Mouse (Mus musculus) layer of hippocampus, adult 11-12 months (tissue): ENCODE results near the gene Tma7.
A peak's percentile ranks its signal among the peaks of the same experiment; 100 is the strongest.

Experiments used
- DNase-seq: peaks from one replicate; pipeline ENCODE4 v3.0.0; 2022; ENCODE audit warnings: low spot score

The Tma7 gene

DNA sequence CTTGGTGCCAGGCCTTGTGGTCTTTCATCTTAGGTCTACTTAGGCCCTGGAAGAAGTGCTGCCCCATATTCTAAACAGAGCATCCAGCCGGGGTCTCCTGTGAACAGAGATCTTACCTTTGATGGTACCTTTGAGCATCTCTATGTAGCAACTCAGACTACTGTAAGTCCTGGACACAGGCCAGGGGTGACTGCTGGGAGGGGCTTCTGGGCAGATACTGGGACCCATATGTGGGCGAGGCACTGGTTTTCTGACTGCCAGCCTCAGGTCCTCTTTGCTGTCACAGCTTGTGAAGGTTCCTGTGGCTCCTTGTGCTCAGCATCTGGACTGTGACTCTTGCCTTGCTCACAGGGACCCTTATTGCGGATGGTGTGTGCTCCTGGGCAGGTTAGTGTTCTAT is 20.2 kb upstream of the Tma7 start:
- no peak for DNase-seq

DNA sequence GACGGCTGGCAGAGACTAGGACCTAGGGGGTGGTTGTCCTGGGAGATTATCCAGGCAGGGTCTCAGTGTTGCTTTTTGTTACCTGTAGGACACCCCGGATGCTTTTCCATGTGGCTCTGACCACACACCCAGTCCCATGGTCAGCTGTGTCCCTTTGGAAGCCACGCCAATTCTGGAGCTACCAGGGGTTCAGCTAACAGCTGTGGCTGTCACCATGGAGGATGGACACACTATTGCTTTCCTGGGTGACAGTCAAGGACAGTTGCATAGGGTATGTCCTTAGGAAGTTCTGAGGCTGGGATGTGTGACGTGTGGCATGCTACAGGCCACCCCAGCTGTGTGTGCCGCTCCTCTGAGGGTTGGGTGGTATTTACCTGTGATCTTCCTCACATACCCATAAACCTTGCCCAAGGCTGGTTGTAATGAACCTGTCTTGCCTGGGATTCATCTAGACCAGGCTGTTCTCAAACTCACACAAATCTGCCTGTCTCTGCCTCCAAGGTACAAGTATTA is 19.6 kb upstream of the Tma7 start:
- no peak for DNase-seq

DNA sequence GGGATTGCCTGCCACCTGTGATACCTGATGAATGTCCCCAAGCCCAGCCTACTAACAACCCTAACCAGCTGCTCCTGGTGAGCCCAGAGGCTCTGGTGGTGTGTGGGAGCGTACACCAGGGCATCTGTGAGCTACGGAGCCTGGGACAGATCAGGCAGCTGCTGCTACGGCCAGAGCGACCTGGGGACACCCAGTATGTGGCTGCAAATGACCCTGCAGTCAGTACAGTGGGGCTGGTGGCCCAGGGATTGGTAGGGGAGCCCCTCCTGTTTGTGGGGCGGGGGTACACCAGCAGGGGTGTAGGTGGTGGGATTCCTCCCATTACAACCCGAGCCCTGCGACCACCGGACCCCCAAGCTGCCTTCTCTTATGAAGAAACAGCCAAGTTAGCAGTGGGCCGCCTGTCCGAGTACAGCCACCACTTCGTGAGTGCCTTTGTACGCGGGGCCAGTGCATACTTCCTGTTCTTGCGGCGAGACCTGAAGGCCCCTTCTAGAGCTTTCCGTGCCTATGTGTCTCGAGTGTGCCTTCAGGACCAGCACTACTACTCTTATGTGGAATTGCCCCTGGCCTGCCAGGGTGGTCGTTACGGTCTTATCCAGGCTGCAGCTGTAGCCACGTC is 18.0 kb upstream of the Tma7 start:
- no peak for DNase-seq

DNA sequence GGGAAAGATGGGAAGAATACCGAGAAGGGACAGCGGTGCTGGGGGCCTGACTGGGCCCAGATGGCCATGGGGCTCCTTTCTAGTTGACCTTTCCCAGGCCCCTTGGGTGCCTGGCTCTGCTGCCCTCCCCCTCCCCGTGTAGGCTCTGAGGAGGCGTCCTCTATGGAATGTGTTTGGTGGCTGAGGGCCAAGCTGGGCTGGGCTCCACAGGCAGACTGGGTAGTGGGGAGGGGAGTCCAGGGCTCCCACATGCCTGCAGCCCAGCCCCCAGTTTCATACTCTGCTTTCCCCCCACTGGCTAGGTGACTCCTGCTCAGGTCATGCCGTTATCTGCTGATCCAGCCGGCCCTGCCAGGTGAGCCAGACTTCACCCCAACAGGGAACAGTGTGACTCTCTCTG is 16.6 kb upstream of the Tma7 start:
- peak; percentile 51 for DNase-seq

DNA sequence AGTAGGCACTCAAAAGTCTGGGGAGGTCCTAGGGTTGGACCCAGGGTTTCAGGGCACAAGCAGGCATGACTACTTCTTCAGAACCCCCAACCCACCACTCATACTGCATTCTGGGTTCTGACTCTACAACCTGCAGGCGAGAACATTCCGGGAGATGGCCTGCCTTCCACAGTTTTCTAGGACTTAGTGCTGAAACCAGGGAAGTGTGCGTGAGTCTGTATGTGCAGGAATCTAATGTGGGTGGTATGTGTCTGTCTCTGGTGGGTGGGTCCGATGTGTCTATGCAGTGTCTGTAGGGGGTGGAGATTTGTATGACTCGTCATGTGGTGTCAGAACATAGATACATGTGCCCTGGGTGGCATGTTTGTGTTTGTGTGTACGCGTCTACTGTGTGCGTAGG is 16.0 kb upstream of the Tma7 start:
- DNase-seq = no peak

DNA sequence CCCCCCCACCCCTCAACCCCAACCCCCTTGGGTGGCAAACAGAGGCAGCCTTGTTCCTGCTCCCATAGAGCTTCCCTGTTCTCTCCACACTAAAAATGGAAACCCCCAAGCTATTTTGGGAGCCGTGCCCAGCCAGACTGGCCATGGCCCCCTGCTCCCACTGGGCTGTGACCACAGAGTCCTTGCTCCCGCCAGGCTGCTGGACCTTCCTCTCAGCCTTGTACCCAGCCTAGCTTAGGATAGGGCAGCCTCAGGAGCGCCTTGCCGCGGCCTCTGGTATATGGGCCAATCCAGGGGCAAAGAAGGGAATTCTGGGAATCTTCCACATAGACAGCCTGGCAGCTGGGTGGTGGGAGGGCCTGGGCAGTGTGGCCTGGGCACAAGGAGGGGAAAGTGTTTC is 15.4 kb upstream of the Tma7 start:
- peak; percentile 82 for DNase-seq

DNA sequence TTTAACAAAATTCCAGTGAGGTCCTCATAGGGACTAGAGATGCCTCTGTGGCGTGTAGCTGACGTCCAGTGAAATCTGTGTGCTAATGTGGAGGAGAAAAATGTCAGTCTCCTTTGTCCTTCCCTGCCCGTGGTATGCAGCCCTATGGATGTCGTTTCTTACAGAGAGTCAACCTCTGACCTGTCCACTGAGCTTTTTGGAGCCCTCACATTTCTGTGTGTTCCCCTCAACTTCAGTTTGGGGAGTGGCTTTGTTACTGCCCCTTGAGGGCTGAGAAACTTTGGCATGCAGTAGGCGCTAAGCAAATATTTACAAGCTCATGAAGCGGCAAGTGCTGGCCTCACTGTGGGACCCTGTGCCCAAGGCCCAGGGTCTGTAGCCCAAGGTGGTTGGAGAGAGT is 14.9 kb upstream of the Tma7 start:
- DNase-seq = no peak

DNA sequence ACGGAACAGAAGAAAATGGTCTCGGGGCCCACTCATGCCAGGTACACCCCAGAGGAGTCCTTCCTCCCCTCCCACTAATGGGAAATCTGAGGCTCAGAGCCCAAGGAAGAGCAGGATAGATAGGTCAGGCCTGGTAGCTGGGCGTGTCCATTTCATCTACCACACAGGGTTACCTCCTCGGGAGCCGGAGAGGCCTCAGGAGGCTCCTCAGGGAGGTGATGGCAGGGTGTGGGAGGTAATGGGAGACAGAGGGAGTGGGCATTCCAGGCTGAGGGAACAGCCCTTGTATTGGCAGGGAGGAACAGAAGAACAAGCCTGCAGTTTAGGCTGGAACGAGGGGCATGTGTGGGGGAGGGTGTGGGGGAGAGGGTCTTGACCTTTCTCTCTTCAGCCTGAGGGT is 14.5 kb upstream of the Tma7 start:
- DNase-seq = no peak

DNA sequence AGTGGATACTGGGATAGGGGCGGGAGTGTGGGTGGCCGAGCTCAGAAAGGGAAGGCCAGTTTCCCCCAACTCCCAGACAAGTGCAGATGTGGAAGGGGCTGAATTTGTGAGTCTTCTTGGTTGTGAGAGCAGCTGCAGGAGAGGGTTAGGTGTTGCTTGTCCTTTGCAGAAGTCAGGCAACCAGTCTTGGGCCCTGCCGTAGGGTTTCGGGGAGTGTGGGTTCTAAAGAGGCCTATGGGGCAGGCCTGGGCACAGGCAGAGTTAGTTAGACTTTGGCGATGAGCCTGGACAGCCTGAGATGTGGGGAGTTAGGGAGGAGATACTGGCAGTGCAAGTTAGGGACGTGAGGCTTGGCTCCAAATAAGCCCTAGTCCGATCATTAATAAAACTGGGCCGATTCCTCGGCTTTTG is 13.9 kb upstream of the Tma7 start:
- DNase-seq = no peak

DNA sequence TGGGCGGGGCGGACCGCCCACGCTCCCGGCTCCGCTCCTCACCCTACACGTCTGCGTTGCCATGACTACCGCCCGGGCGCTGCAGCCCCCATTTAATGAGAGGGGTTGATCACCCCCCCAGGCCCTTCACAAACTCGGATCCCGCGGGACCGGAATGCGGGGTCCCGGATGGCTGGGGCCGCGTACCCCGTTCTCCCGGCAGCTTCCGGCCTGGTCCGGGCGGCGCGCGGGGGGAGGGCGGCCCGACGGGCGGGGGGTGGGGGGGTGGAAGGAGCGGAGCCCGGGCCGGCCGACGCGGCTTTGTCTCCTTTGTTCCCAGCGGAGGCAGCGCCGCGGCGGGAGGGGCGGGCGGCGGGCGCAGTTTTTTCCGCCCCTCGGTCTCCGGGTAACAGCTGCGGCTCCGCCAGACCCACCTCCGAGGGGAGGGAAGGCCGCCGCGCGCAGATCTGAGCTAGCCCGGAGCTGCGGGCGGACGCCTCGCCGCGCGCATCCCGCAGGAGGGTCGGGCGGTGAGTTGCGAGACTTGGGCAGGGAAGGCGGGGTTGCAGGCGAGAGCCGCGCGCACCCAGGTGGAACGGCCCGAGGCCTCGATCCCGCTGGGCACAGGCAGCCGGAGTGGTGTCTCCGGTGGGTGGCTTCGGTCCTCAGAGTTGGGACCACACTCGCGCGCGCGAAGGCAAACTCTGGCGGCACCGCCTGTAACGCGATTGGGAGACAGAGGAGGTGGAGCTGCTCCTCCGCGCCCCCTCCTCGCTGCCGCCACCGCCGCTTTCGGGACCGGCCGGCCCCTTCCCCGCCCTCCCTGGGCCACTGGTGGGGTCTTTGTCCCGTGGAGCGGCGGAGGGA is 13.0 kb upstream of the Tma7 start, which contains the start of gene Plxnb1:
Plxnb1 (plus strand) TSS at position 253 of the 846 bp plus-strand sequence.
- peak; percentile 66 for DNase-seq

DNA sequence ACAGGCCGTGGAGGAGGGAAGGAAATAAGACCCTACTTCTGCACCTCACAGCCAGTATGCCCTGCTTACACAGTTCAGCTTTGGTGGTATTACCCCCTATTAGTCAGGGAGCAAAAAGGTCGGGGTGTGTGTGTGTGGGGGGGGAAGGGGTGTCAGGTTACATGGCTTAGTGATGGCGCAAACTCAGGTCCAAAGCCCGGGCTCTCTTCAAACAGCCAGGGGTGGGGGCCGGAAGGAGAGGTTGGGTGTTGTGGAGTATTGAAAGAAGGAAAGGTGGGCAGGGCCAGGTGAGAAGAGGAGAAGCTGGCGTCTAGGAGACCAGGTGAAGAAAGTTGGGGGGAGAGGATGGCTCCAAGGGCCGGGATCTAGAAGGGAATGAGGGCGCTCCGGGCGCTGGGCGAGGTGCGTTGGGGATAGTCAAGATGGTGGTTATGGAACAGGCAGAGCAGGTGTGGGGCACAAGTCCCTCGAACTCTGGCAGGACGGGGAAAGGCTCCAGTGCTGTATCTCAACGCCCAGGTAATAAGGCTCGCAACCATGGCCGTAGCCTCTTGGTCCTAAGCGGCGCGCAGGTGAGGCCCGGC is 12.3 kb upstream of the Tma7 start:
- DNase-seq = no peak

DNA sequence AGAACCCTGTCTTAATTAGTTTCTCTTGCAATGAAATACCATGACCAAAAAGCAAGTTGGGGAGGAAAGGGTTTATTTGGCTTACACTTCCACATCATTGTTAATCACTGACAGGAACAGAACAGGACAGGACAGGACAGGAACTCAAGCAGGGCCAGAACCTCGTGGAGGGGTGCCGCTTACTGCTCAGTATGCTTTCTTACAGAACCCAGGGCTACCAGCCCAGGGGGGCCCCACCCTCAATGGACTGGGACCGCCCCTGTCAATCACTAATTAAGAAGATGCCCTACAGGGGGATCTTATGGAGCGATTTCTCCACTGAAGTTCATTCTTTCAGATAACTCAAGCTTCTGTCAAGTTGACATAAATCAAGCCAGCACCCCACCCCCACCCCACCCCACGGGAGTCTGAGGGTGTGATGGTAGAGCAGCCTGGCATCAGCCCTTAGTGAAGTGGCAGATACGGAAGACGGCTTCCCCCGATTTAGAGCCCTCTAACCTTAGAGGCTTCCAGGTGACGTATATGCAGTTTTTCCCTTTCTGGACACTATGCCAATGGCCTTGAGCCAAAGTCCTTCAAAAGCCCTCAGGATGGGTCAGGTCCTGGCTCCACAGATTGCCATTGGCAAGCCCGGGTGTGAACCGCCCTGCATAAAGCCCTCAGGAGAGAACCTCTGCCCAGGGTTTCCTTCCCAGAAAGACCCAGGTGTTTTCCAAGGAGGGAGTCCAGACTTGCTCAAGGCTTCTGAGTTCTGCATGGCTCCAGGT is 11.6 kb upstream of the Tma7 start:
- no peak for DNase-seq

DNA sequence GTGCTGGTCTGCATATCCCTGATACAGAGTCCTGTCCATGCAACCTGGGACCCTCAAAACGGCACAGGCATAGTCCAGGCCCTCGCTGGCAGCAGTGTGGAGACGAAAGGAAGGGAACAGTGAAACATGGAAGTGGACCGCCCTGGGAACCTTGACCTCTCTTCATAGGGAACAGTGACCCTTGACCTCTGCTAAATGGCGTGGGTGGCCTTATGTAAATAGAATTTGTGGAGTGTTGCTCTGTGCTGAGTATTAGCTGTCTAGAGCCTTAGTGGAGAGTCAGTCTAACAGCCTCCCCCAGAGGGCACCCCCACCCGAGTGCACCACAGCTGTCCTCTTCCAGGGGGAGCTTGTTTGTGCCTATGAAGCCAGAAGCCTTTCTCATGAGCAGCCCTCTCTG is 10.4 kb upstream of the Tma7 start:
- no peak for DNase-seq

DNA sequence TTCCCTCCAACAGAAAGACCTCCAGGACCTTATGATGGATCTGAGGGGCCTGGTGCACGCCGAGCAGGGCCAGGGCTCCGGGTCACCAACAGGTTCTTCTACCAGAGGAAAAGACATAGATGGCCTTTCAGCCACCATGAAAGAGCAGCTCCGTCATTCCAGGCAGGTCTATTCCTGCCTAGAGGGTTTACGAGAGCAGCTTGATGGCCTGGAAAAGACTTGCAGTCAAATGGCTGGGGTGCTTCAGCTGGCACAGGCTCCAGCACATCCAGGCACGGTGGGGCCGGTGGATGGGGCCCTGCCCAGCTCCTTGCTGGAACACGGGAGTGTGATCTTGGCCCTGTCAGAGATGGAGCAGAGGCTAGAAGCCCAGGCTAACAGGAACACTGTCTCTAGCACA is 9.4 kb upstream of the Tma7 start:
- no peak for DNase-seq

DNA sequence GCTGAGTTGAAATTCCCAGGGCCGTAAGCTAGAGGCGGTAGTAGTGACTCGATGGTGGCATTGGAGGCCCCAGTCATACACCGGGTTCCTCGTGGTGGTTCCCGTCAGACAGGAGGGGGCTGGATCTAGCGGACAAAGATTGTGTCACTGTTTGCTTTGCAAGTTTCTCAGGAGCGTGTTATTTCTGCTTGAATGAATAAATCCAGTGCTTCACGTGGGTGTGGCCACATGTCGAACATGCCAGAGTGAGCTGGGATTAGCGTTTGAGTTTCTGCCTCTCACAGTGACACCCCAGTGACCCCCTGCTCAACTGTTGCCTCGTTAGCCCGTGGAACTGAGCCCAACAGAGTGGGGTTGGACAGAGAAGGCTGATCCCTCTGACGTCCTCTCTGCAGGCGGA is 8.1 kb upstream of the Tma7 start:
- DNase-seq = no peak

DNA sequence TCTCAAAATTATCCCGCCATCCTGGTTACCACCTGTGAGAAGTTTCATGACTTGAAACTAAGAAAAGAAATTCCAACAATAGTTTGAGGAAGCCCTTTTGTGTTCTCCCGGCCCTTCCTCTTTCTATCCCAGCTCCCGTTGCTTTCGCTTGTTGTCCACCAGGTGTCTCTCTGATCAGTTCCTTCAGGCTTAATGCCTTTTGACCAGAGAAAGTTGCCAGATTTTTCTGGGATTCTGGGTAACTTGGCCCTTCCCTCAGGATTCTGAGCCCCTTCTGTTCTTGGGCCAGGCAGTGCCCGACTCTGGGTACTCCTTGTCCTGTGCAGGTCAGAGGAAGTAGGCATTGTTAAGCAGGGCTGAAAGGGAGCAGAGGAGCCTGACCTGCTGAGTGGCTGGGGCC is 5.6 kb upstream of the Tma7 start:
- DNase-seq = no peak

DNA sequence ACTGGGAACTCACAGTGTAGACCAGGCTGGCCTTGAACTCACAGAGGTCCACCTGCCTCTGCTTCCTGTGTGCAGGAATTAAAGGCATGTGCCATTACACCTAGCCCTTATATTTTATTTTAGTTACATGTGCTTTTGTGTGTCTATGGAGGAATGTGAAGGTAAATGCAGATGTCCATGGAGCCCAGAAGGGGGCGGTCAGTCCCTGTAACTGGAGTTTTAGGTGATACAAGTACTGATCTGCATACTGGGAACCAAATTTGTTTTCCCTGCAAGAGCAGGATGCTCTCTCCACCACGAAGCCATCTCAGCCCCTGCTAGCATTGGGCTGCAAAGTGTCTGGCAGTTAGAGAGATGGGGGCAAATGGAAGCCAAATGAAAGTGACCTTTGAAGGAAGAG is 2.5 kb upstream of the Tma7 start:
- DNase-seq = no peak

DNA sequence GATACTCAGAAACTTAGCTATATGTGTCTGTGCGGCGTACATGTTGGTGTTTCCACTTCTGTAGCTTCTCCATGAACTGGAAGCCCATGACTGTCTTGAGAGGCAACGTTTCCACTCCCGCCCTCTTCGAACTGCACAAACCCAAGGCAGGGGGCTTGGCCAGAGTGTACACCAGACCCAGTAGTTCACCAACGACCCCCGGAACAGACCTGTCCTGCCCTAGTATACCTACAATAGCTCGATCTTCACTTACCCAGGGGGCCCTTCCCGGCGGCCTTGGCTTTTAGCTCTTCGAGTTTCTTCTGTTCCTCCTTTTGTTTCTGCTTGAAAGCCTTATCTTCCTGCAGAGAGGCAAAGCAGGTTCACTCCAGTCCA is 651 bp downstream of the Tma7 start:
- no peak for DNase-seq

DNA sequence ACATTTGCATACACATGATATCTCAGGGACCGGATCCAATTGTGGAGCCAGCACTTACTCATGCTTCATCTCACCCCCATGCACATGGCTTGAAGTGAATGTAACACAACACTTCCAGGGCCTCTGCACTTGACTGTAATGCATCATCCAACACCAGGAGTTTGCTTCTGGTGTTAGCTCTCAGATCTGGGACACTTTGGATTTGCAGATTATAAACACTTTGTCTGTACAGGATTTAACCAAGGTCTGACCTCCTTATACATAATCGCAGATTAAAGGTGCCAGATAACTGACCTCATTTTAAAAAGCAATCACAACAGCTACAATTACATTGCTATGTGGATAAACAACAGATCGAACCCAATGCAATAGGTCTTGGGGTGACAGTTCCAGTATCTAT is 1.9 kb downstream of the Tma7 start:
- no peak for DNase-seq

DNA sequence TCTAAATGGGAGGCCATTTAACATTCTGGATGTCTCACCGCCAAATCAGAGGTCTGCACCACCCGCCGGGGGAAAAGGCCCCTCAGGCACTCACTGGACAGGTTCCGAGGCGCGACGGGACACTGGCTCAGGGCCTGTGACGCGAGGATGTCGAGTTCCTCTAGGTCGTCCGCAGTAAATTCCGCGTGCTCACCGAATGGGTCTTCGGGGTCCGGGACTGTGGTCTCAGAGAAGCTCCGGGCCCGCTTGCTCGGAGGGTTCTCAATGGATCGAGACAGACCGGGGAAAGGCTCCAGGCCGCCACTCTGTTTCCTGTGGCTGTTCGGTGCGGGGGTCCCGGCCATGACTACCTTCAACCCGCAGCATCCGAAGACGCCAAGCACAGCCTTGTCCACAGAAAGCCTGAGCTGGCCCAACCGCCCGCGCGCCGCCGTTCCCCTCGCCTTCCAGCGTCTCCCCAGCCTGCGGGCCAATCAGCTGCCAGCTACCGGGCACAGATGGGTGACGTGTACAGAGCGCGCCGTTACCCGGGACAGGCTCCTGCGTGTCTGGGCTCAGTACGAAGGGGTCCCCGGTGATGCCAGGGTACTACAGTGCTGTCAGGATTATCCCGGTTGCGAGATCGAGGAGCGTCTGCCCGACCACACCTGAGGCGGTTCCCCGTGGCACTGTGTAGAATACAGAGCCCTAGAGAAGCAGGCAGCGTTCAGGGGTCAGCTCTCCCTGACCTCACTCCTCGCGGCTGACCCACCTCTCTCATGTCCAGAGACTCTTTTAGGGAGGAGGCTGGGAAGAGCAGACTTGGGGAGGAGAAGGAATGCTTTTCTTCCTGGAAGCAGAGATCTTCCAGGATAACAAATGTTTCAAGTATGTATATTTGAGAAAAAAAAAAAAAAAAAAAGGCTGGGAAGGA is 8.5 kb downstream of the Tma7 start, which contains the start of gene Atrip:
Atrip (minus strand) TSS at position 464 of the 913 bp plus-strand sequence.
- DNase-seq = peak; percentile 92

DNA sequence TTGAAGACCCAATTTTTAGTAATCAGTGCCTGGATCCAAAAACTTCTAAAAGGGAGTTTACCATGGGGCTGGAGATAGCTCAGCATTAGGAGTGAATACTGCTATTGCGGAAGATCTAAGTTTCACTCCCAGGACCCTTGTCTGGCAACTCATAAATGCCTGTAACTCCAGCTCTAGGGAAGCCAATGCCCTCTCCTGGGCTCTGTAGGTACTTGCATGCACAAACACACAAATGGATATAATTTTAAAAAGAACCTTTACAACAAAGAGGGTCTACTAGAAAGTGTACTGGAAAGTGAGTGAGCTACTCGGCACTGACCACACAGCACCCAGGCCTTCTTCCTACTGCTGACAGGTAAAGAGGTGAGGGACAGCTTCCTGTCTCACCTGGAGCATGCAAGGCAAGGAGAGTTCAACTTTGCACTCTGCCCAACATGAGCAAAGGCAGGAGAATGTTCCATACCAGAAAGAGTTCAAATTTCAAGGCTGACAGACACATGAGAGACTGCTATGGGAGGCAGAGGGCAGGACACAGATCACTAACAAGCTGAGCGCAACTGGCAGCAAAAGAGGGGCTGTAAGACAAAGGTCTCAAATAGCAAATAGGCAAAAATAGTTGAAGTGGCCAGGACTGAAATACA is 14.2 kb downstream of the Tma7 start:
- no peak for DNase-seq
